Mouse (Mus musculus): Measurements from ENCODE around the gene Lcat.

DNA sequence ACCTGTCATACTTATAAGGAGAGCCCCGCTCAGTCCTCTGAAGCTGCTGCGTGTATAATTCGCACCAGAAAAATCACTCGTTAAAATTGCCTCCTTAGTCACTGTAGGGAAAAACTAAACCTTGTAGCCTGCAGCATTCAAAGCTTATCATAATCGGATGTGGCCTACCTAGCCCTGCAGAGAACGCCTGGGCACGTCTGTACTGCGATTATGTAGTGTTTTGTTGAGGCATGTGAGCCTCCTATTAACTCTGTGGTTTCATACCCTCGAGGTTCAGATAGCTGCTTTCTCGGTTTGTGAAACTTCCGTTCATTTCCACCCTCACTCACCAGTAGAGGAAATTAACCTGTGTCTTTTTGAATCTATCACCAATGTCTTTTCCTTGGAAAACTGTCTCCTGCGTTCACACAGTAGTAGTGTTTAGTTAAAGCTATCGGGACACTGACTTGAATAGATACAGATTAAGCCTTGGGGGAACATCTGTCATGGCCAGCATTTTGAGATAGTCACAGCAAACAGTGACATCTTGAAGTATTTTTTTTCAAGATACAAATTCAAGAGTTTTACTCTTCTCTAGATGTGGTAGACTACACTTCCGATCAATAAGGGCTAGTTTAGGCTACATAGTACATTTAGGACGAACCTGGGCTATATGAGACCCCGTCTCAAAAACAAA is 42.1 kb downstream of the Lcat start:
- no peak for TF ChIP-seq POLR2A (IDR thresholded peaks at IDR 0.05; ENCODE audit: low read depth, low read length)
- no peak for TF ChIP-seq CTCF (IDR thresholded peaks at IDR 0.05; ENCODE audit: extremely low read depth, insufficient read depth, insufficient read length, insufficient replicate concordance)
